Mouse (Mus musculus) kidney, postnatal 0 days (tissue): ENCODE measurements around the gene Mtmr3. TPM values are rescaled to one million over a fixed set of nuclear protein-coding genes. Genes with fewer than 3 reads are reported as not detected.
A peak's percentile ranks its signal among the peaks of the same experiment; 100 is the strongest.

Experiments
- ATAC-seq: fragments of 200-750 bp; cut with Nextera tagmentation; replicated peaks from 2 replicates; pipeline ENCODE4 v1.8.0; 2017; ENCODE audit warnings: low read depth, moderate number of reproducible peaks, moderate TSS enrichment, moderate library complexity; ENCODE audit not compliant: low FRiP score
- DNase-seq: peaks from one replicate; pipeline ENCODE4 v3.0.0-alpha.2; 2016; ENCODE audit warnings: low spot score
- H3K27ac ChIP-seq: fragments of 300-500 bp; sonication (generic); 2 replicates; pipeline ENCODE4 v1.5.1; 2014; ENCODE audit warnings: mild to moderate bottlenecking
- H3K27me3 ChIP-seq: fragments of 300-500 bp; sonication (generic); 2 replicates; pipeline ENCODE4 v1.6.1; 2014; ENCODE audit warnings: low read length, mixed read lengths; ENCODE audit not compliant: insufficient read depth
- H3K36me3 ChIP-seq: fragments of 300-500 bp; sonication (generic); 2 replicates; pipeline ENCODE4 v1.6.1; 2014; ENCODE audit warnings: low read length, mixed read lengths; ENCODE audit not compliant: insufficient read depth
- H3K4me1 ChIP-seq: fragments of 300-500 bp; sonication (generic); replicated peaks from 2 replicates; pipeline ENCODE4 v1.6.1; 2014; ENCODE audit warnings: antibody characterized with exemption, low read length, mixed read lengths; ENCODE audit not compliant: insufficient read depth
- H3K4me2 ChIP-seq: fragments of 300-500 bp; sonication (generic); 2 replicates; pipeline ENCODE4 v1.6.1; 2014; ENCODE audit warnings: mild to moderate bottlenecking, low read length, moderate library complexity, mixed read lengths
- H3K4me3 ChIP-seq: fragments of 300-500 bp; sonication (generic); replicated peaks from 2 replicates; pipeline ENCODE4 v1.5.1; 2014; ENCODE audit warnings: low read depth, low read length
- H3K9ac ChIP-seq: fragments of 300-500 bp; sonication (generic); 2 replicates; pipeline ENCODE4 v1.6.1; 2014; ENCODE audit warnings: low read depth, low read length
- H3K9me3 ChIP-seq: fragments of 300-500 bp; sonication (generic); replicated peaks from 2 replicates; pipeline ENCODE4 v1.6.1; 2016; ENCODE audit warnings: low read length, inconsistent platforms, mixed read lengths
- CTCF ChIP-seq: IDR thresholded peaks from 2 replicates; pipeline ENCODE4 v1.5.1; 2016; ENCODE audit warnings: antibody characterized with exemption, low read depth, mild to moderate bottlenecking, moderate library complexity
- WGBS: fragments of 180-500 bp; shearing (Covaris S2); extraction: QIAGEN DNeasy Blood & Tissue Kit; methylation state at CpG from one replicate; pipeline ENCODE4 v1.1.7; 2014; 5-methylcytosine and 5-hydroxymethylcytosine counted together
- polyA plus RNA-seq: library from polyadenylated mRNA; unstranded; fragments of >200 nt; fragmentation: Nextera tagmentation; extraction: Ambion mirVana; gene quantifications from 2 replicates; pipeline ENCODE4 v1.2.1, GENCODE M21; 2015

The Mtmr3 gene
- polyA plus RNA-seq, 1 experiment from 2014 or later = 19.6 TPM

GRCm38 (mm10) chr11:4621866-4622265, 27.2 kb upstream of the Mtmr3 start:
- WGBS = 60% methylated on average over 4 of the region's 4 CpGs
- no peak overlapping the region for H3K9ac ChIP-seq
- H3K36me3 ChIP-seq = no peaks in the 10 kb centered on the region
- H3K4me3 ChIP-seq = no peak overlapping the region
- H3K27ac ChIP-seq = no peak overlapping the region
- no peaks in the 10 kb centered on the region for H3K4me1 ChIP-seq
- no peak overlapping the region for H3K4me2 ChIP-seq
- no peak for TF ChIP-seq CTCF
- no peaks in the 10 kb centered on the region for H3K27me3 ChIP-seq
- no peaks in the 10 kb centered on the region for H3K9me3 ChIP-seq
- DNase-seq (no peak), ATAC-seq (no peak)

DNA sequence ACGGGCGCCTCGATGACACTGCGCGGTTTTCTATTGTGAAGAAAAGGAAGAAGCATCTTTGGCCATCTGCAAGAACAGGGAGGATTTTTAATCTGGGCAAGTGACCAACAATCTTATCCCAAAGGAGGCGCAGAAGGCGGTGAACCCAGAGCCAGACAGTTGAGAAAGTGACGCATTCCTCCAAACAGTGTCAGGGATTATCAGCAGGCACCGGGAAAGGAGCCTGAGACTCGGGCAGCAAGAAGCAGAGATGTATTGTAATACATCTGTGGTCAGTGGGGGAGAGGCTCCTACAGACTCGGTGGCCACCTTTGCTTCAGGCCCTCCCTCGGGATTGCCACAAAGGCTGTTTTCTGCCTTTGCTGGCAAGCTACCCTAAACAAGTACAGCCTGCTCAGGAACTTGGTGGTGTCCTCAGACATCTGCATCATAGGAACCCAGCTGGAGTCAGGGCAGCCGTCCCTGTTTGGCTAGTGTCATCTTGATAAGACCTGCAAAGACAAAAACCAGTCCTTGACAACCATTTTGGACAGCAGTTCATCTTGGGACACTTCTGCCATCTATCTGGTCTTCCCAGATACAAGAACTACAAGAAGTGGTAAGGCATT, 25.9 kb upstream of the Mtmr3 start:
- Histone ChIP-seq H3K9me3 (no peaks in the 10 kb centered on the region), H3K27ac (no peak overlapping the region), H3K4me3 (no peak overlapping the region), H3K9ac (no peak overlapping the region), H3K4me1 (no peaks in the 10 kb centered on the region), H3K36me3 (no peaks in the 10 kb centered on the region), H3K4me2 (no peak overlapping the region), H3K27me3 (no peaks in the 10 kb centered on the region)
- no peak for ATAC-seq
- no peak for DNase-seq
- no peak for TF ChIP-seq CTCF
- 60% methylated on average over 13 of the region's 13 CpGs for WGBS

GRCm38 (mm10) chr11:4620017-4620485, 25.4 kb upstream of the Mtmr3 start, which contains the start of gene Gm11032:
Gene Gm11032 (plus strand): TSS chr11:4620067.
- no peaks in the 10 kb centered on the region for H3K36me3 ChIP-seq
- no peaks in the 10 kb centered on the region for H3K4me1 ChIP-seq
- 79% methylated on average over 16 of the region's 16 CpGs for WGBS
- H3K27ac ChIP-seq = no peak within 1 kb of the TSS
- H3K27me3 ChIP-seq = no peaks in the 10 kb centered on the region
- H3K9me3 ChIP-seq = no peaks in the 10 kb centered on the region
- H3K4me2 ChIP-seq = no peak within 1 kb of the TSS
- no peak within 1 kb of the TSS for H3K4me3 ChIP-seq
- DNase-seq (no peak), ATAC-seq (no peak)
- no peak for TF ChIP-seq CTCF
- H3K9ac ChIP-seq = no peak within 1 kb of the TSS

- DNase-seq (no peak), ATAC-seq (no peak)
- WGBS = 43% methylated on average over 2 of the region's 2 CpGs
- H3K9ac ChIP-seq = no peak overlapping the region
- no peak overlapping the region for H3K27ac ChIP-seq
- TF ChIP-seq CTCF = no peak
- H3K36me3 ChIP-seq = no peaks in the 10 kb centered on the region
- H3K4me3 ChIP-seq = no peak overlapping the region
- H3K27me3 ChIP-seq = no peaks in the 10 kb centered on the region
- H3K4me1 ChIP-seq = no peaks in the 10 kb centered on the region
- no peaks in the 10 kb centered on the region for H3K9me3 ChIP-seq
- no peak overlapping the region for H3K4me2 ChIP-seq
Observed at GRCm38 (mm10) chr11:4611904-4612303, 17.2 kb upstream of the Mtmr3 start.

DNA sequence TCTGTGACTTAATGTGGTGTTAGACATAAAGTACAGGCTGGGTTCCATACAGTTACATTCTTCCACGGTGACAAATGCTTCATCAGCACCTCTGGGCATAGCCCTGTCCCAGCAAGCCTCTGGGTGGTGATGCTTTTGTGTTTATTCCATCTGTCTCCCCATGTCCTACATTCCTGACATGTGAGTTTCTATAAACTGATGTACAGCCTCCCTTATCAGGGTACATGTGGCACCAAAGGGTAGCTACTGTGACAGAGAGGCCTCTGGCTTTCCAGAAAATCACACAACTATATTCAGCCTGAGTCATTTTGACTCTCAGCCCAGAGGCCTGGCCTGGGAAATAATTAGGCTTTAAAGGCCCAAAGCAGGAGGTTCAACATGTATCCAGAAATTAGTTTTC, 11.9 kb upstream of the Mtmr3 start:
- TF ChIP-seq CTCF = no peak
- H3K9ac ChIP-seq = no peak overlapping the region
- H3K9me3 ChIP-seq = no peaks in the 10 kb centered on the region
- WGBS = 68% methylated on average over 1 of the region's 1 CpGs
- no peak overlapping the region for H3K4me3 ChIP-seq
- H3K4me1 ChIP-seq = peaks cover 5% of the 10 kb centered on the region
- ATAC-seq = no peak
- H3K27ac ChIP-seq = no peak overlapping the region
- no peaks in the 10 kb centered on the region for H3K27me3 ChIP-seq
- H3K4me2 ChIP-seq = no peak overlapping the region
- H3K36me3 ChIP-seq = no peaks in the 10 kb centered on the region
- no peak for DNase-seq

- Histone ChIP-seq H3K36me3 (no peaks in the 10 kb centered on the region), H3K4me1 (peaks cover 5% of the 10 kb centered on the region), H3K27ac (no peak overlapping the region), H3K4me3 (no peak overlapping the region), H3K9ac (no peak overlapping the region), H3K27me3 (no peaks in the 10 kb centered on the region), H3K9me3 (no peaks in the 10 kb centered on the region), H3K4me2 (no peak overlapping the region)
- TF ChIP-seq CTCF = no peak
- DNase-seq (peak; percentile 25), ATAC-seq (peak; percentile 49)
- WGBS = 50% methylated on average over 7 of the region's 7 CpGs
Observed at GRCm38 (mm10) chr11:4605414-4605813, 10.8 kb upstream of the Mtmr3 start.

GRCm38 (mm10) chr11:4604441-4604840, 9.8 kb upstream of the Mtmr3 start:
- Histone ChIP-seq H3K27ac (no peak overlapping the region), H3K27me3 (no peaks in the 10 kb centered on the region), H3K4me3 (no peak overlapping the region), H3K4me2 (no peak overlapping the region), H3K4me1 (peaks cover 5% of the 10 kb centered on the region), H3K36me3 (no peaks in the 10 kb centered on the region), H3K9ac (no peak overlapping the region), H3K9me3 (no peaks in the 10 kb centered on the region)
- no peak for TF ChIP-seq CTCF
- peak; percentile 65; the same call in 1 of the 2 replicates for ATAC-seq
- 11% methylated on average over 6 of the region's 6 CpGs for WGBS
- peak; percentile 59 for DNase-seq
